Mouse (Mus musculus) telencephalon, adult 2 months (tissue): ENCODE measurements around the gene Ptafr.

Experiments used
- DNase-seq: peaks from one replicate; pipeline ENCODE4 v3.0.0-alpha.2; 2011; ENCODE audit warnings: low read depth, low spot score

The Ptafr gene

GRCm38 (mm10) chr4:132563965-132564364 lies at the start of gene Ptafr:
Ptafr (plus strand) TSS chr4:132564067.
- peak; percentile 29 for DNase-seq

DNA sequence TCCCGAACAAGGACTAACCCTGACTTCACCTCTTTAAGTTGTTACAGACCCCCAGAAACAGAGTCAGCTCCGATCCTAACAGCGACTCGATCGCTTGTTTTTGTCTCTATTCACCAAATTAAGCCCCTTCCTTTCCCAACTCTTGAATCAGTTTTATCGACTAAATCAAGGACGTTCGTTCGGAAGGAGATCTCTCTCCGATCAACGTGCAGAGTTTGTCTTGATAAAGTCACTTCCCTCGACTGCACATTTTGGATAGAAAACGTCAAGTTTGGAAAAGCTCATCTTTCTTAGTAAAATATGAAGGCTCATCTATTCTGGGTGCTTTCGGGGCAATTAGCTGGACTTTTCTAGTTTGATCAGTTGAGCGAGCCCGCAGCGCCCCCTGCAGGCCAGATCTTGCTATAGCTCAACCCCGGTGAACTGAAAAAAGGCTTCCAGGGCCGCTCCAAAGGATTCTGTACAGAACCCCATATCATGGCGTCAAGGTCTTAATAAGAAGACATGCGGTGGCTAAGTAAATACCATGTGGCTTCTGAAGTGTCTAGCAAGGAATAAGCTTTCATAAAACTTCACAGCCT lies 49.2 kb upstream of the Ptafr start:
- peak; percentile 53 for DNase-seq

DNA sequence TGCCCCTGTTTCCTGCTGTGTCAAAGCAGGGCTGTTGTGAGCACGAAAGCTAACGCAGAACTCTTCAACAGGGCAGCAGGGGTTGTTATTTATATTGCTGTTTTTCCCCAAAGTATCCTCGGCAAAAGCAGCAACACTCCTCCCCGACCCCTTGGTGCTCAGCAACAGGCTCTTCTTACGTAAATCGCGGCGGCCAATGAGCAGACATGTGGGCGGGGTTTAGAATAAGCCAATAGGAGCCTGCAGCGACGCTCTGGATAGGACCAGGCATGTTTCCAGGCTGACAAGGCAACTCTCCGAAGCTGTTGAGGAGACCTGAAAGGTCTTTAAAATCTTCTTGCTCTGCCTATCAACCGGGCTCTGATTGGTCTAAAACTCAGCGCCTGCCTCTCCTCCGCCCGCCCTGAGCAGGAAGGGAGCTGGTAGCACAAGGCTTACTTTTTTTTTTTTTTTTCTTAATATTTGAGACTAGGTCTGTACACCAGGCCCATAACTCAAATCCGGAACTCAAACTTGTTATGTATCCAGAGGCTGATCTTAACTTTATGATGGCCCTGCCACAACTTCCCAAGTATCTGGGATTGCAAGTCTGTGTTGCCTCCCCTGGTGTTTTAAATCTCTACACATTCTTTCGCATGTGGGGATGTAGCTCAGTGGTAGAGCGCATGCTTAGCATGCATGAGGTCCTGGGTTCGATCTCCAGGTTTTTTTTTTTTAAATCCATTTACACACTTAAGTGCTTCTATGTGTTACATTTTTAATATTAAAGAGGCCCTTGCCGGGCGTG lies 48.3 kb upstream of the Ptafr start:
- DNase-seq: peak; percentile 98

GRCm38 (mm10) chr4:132518066-132518465 lies 45.8 kb upstream of the Ptafr start:
- DNase-seq: no peak

DNA sequence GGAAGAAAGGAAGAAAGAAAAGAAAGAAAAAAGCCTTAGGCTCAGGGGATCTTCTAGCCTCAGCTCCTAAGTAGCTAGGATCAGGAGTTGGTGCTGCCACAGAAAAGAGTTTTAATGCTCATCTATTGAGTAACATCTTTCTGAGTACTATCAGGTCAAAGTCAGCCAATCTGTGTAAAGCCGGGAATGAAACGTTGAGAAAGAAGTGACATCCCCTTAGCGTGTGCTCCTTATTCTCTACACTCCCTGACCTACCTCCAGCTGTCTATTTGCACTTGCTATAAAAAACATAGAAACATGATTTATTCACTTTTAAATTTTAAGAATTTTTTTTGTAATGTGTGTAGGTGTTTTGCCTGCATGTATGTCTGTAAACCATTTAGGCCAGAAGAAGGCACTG lies 44.7 kb upstream of the Ptafr start:
- DNase-seq: no peak

DNA sequence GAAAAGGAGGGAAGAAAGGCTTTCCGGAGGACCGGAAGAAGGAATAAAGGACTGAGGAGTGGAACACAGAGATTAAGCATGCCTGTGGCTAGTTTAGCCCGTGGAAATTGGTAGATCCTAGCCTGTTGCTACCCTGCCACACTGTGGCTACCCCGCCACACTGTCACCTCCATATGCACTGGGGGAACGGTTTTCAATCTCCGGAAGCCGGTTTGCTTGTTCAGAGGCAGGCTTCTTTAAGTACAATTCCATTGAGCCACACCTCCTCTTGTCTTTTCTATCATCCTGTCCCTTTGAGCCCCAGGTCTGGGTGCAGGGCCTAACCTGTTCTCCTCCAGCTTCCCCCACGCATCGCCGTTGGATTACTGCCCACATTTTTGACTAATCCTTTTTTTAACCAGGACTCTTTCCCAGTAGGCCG lies 39.5 kb upstream of the Ptafr start:
- DNase-seq: no peak

- DNase-seq: no peak
Observed at GRCm38 (mm10) chr4:132524808-132525207, 39.1 kb upstream of the Ptafr start.

DNA sequence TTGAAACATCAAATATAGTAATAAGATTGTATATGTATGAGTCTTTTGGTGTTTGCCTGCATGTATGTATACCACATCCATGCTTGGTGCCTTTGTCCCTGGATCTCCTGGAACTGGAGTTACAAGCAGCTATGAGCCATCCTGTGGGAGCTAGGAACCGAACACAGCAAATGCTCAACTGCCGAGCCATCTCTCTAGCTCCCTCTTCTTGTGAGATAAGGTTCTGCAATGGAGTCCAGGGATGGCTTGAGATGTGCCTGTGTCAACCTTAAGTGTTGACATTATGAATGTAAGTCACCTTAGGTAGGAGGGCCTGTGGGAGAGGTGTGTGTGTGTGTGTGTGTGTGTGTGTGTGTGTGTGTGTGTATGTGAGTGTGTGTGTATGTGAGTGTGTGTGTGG lies 37.2 kb upstream of the Ptafr start:
- DNase-seq: no peak

DNA sequence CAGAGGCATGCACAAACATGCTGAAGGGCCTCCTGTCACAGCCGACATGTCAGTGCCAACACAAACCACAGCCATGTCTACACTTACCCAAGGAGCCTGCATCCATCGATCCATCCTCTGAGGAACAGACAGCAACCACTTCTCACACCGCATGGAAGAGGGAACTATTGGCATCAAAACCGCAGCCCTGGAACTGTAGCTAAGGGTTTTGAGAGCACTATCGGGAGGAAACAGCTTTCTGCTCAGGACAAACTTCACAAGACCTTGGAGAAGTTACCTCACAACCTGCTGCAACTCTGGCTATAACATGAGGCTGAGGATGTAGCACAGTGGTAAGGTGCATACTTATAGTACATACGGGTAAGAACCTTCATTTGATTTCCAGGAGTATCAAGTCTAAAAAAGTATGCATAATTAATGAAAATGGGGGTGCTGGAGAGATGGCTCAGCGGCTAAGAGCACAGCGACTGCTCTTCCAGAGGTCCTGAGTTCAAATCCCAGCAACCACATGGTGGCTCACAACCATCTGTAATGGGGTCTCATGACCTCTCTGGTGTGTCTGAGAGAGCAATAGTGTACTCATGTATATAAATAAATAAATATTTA lies 35.8 kb upstream of the Ptafr start:
- no peak for DNase-seq

GRCm38 (mm10) chr4:132529344-132529743 lies 34.5 kb upstream of the Ptafr start:
- DNase-seq: no peak

GRCm38 (mm10) chr4:132530033-132530804 lies 33.6 kb upstream of the Ptafr start:
- no peak for DNase-seq

DNA sequence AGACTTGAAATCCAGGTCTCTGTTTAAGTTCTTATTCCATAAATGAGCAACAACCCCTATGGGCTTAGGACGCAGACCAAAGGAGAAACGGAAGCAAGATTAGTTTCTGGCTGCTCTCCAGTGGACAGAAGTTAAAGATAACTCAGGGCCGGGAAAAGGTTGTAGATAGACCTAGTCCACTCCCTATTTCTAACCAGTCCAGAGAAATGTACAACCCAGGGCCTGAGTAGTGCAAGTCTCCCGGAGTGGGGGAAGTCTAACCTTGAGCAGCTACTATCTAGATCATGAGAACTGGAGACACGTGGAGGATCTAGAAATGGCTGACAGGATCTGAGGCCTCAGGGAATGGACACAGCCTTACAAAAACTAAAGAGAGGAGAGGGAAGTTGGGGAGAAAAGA lies 31.4 kb upstream of the Ptafr start:
- DNase-seq: no peak

DNA sequence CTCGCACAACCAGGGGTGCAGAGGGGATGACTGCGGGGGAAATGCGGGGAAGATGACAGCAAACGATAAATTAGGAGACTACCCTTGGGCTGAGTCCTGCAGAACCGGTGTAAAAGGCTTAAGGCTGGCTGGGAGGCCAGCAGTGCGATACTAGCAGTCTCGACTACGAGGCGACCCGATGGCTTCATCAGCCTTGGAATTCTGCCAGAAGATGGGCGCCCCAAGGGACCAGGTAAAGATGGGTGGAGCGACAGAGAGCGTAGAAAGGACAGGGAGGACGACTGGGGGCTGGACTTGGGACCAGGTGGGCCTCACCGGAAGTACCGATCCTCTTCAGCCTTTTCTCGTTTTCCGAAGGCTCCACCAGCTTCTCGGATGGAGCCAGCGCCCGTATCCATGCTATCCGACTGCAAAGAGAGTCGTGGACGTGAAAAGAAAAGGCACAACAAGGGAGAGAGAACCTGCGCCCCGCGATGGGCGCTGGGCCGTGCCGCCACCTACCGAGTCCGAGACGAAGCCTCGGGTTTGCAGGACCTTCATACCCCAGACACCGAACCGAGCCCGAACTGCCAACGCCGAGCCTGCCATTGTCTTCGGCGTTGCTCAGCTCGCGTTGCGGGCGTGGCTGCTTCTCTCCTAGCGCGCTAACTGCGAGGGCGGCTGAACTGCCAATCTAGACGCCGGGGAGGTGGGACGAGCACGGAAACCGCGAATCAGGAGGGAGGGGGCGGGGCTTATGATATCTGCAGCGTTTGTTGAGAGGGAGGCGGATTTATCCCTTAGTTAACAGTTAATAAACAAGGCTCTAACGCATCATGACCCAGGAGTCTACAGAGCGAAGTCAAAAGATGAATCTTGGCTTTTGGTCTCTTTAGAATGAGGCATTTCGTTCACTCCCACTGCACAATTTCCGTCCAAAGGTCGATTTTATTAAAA lies 30.6 kb upstream of the Ptafr start, which contains the start of gene Atpif1:
Gene Atpif1, minus strand, starts transcription at position 679 of the 936 bp plus-strand sequence.
- DNase-seq: peak; percentile 91

DNA sequence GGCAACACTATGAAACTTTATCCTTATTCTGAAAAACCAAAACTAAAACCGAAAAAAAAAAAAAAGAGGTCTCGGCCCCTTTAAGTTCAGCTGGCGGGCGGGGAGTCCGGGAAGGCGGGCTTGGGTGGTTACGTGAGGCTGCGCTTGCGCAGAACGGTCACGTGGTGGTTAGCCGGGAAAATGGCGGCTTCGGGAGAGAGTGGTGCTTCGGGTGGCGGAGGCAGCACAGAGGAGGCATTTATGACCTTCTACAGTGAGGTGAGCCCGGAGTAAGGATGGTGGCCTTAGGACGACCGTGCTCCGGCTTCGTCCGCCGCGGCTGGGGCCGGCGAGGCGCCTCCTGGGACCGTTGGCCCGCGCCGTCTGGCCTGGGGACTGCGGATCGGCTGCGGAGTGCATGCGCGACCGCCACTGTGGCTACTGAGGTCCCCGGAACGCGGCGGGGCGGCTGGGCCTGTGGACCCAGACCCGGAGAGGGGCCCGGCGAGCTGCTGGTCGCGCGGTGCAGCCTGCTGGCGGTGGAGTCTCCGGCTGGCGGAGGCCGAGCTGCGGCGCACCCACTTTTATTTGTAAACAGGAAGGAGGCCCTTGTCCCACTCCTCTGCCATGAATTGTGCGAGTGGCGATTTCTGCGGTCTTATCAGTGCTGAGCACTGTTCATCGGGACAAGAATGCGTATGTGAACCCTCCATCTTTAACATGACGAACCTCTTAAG lies 28.3 kb upstream of the Ptafr start, which contains the start of gene Dnajc8:
Gene Dnajc8, plus strand, starts transcription at position 145 of the 716 bp plus-strand sequence.
- DNase-seq: peak; percentile 86

DNA sequence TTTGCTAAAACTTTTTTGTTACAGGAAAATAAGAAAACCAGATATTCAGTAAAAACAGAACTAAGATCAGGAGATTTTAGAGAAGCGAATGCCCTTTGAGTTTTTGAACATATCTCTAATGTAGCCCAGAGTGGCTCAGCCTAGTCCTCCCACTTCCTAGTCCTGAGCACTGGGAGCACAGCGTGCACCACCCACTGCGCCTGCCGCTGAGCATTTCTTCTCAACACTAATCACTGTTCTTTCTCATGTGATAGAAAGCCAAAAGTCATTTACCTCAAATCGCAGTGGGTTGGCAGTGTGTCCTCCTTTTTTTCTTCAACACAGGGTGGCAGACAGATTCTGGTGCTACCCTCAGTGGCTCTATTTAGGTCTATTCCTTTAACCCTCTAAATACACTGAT lies 24.4 kb upstream of the Ptafr start:
- no peak for DNase-seq

DNA sequence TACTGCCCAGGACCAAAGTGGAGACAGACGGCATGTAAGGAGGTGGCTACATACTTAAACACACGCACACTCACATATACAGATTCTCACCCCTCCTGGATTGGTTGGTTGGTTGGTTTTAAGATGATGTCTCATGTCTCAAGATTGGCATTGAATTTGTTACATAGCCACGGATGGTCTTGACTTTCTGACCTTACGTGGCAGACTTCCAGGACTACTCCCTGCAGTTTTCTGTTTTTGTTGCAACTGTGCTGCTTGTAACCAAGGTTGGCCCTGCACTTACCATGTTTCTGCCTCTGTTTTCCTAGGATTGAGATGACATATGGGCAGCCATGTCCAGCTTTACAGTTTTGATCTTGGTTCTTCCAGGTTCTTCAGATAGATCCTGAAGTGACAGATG lies 22.5 kb upstream of the Ptafr start:
- DNase-seq: no peak

DNA sequence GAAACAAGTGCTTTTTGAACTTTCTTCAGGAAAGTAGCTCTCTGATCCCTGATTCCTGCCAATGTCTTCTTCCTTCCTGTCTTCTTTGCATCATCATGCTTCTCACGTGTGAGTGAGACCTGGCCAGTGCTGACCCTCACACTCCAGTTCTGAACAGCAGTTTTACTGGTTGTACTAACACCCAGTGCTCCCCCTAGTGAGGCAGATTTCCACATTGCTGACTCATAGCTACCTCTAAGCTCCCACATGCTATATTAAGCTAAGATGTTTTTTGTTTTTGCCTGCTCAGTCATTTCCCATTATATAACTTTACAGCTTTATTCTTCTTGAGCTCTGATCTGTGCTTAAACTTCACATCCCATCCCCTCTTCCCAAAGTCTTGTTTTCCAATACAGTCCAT lies 21.1 kb upstream of the Ptafr start:
- DNase-seq: peak; percentile 81

GRCm38 (mm10) chr4:132545851-132546250 lies 18.0 kb upstream of the Ptafr start:
- DNase-seq: peak; percentile 26

GRCm38 (mm10) chr4:132554221-132554620 lies 9.6 kb upstream of the Ptafr start:
- no peak for DNase-seq

DNA sequence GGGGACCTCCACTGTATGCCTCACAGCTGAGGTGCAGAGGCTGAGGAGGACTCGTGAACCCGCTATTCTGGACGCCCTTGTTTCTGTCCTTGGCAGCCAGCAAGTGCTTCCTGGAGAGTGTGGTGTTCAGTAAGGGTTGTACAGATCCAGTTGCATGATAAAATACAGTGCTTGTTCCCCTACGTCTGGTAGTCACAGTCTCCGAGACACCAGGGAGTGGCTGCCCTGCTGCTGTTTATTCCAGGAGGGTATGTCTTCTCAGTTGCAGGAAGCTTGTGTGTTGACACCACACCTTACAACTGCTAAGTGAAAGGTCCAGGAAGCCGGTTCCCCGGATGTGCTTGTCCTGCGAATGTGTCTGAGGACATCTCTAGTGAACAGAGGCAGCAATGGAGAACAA lies 9.2 kb upstream of the Ptafr start:
- no peak for DNase-seq
